Mouse (Mus musculus) MEL (cell line): ENCODE measurements at regions not wholly inside any gene's neighbourhood (a gene's known extent, or its start where the extent isn't known, plus 50 kb on each side); places are given as distances from the start of the nearest gene placed in this dataset.

Experiments used
- CTCF ChIP-seq, 3 experiments: IDR thresholded peaks in 2 of 3; conservative IDR thresholded peaks in 1 of 3; 2 replicates each; pipeline ENCODE4 v1.5.1; 2011 to 2012; ENCODE audit warnings: low read length in 3 of 3, low read depth in 2 of 3, mild to moderate bottlenecking in 2 of 3, improper control_type of control experiment in 1 of 3, inconsistent platforms in 1 of 3, mixed read lengths in 1 of 3, moderate library complexity in 1 of 3; ENCODE audit not compliant: control insufficient read depth in 1 of 3, insufficient read depth in 1 of 3, poor library complexity in 1 of 3, severe bottlenecking in 1 of 3
- GATA1 ChIP-seq: IDR thresholded peaks from 2 replicates; pipeline ENCODE4 v1.6.1; 2011; ENCODE audit warnings: low read depth, low read length, improper control_type of control experiment
- KAT2A ChIP-seq: conservative IDR thresholded peaks from 2 replicates; pipeline ENCODE4 v1.6.1; 2012; ENCODE audit warnings: low read depth, low read length, improper control_type of control experiment, inconsistent platforms
- MAFK ChIP-seq: IDR thresholded peaks from 2 replicates; pipeline ENCODE4 v1.6.1; 2011; ENCODE audit warnings: low read depth, mild to moderate bottlenecking, low read length, improper control_type of control experiment, borderline replicate concordance
- POLR2A ChIP-seq, 2 experiments: IDR thresholded peaks; 2 replicates each; pipeline ENCODE4 v1.6.1; 2011 to 2012; ENCODE audit warnings: low read length in 2 of 2, mild to moderate bottlenecking in 2 of 2, control low read depth in 1 of 2, improper control_type of control experiment in 1 of 2, low read depth in 1 of 2, moderate library complexity in 1 of 2; ENCODE audit not compliant: control insufficient read depth in 1 of 2, insufficient read depth in 1 of 2, poor library complexity in 1 of 2
- USF2 ChIP-seq, 2 experiments: IDR thresholded peaks; 2 replicates each; pipeline ENCODE4 v1.6.1; 2011 to 2012; ENCODE audit warnings: improper control_type of control experiment in 2 of 2, low read length in 2 of 2, borderline replicate concordance in 1 of 2, inconsistent platforms in 1 of 2, low read depth in 1 of 2, mild to moderate bottlenecking in 1 of 2; ENCODE audit not compliant: insufficient read depth in 1 of 2
- ZMIZ1 ChIP-seq: IDR thresholded peaks from 2 replicates; pipeline ENCODE4 v1.6.1; 2012; ENCODE audit warnings: low read depth, mild to moderate bottlenecking, inconsistent platforms, low read length, improper control_type of control experiment, moderate library complexity

DNA sequence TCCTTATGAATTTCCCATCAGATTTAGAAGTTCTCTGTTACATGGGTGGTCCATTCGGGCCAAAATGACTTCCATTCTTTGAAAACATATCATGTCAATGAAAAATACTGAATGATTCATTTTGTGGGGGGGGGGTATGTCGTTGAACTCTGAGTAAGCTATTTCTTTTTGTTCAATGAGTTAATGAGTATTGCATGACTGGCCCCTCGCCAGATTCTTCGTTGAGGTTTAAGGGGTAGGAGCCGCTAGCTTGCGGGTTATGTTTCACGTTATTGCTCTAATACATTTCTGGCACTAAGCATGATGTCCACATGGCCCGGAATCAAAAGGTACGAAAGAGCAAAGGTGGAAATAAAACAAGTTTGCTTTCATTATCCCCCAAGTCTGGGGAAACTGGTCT, 59.5 kb upstream of the Slc28a3 start:
- TF ChIP-seq POLR2A (IDR thresholded peaks at IDR 0.05; ENCODE audit: control insufficient read depth in 1 of 2, insufficient read depth in 1 of 2, low read depth in 1 of 2, low read length in 2 of 2, poor library complexity in 1 of 2) (no peak), MAFK (no peak), GATA1 (no peak), USF2 (IDR thresholded peaks at IDR 0.05; ENCODE audit: borderline replicate concordance in 1 of 2, insufficient read depth in 1 of 2, low read depth in 1 of 2, low read length in 2 of 2) (no peak), ZMIZ1 (no peak), KAT2A (no peak), CTCF (IDR thresholded peaks at IDR 0.05 in 2 of 3, conservative IDR thresholded peaks at IDR 0.05 in 1 of 3; ENCODE audit: control insufficient read depth in 1 of 3, insufficient read depth in 1 of 3, low read depth in 2 of 3, low read length in 3 of 3, poor library complexity in 1 of 3, severe bottlenecking in 1 of 3) (no peak)
